Mouse (Mus musculus): Measurements from ENCODE around the gene Lpcat1.

Gene Lpcat1

DNA sequence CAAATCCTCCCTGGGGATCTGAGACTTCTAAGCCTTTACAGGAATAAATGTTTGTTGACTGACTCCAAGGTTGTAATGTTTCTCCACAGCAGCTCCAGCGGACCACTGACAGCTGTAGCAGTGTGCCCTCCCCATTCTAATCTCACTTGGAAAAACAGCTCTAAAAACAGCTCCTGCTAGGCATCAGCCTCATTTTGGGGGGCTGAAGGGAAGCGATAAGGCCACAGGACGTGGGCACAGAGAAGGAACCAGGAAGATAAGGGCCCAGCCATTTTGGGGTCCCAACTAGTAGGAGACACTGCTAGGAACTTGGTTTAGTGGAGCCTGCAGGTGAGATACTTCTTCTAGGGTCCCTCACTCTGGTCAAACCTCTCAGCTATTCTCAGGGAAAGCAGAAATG, 68.3 kb downstream of the Lpcat1 start:
- DNase-seq (ENCODE audit: low read depth, low spot score): no peak

DNA sequence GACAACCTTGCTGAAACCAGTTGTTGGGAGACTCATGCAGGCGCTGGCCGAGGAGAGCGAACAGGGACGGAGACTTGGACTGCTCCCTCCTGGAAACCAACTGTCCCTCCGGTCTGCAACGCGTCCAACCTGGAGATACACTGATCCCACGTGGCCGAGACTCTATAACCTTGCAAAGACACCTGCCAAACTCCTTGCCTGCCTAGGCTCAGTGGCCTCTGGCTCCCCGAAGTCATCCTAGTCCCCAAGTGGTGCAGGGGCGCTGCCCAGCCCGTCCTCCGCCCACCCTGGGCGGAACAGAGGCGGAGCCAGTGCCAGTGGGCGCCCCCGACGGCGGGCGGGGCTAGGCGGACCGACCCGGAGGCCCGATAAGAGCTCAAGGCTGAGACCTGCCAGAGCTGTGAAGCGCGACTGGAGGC, 69.4 kb downstream of the Lpcat1 start, which contains the start of gene Slc6a3:
TSS of gene Slc6a3 (plus strand) at position 345 of the 419 bp plus-strand sequence.
- DNase-seq (ENCODE audit: low read depth, low spot score): peak; percentile 20

GRCm38 (mm10) chr13:73536824-73537223, 69.8 kb downstream of the Lpcat1 start:
- no peak for DNase-seq (ENCODE audit: low read depth, low spot score)

DNA sequence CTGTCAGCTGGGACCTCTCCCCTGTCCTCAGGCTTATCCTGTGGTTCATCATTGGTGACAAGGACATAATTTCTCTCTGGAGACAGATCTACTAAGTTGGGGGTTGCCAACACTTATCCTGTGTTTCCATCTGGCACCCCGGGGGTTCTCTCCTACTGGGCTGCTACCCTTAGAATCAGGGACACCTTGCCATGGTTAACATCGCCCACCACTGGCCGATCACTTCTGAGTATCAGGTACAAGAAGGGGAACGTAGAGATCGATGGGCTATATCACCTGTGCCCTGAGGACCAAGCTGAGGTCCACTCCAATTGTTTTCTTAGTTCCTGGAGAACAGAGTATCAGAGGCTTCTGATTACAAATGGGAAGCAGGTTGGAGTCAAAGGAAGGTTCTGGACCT, 97.2 kb downstream of the Lpcat1 start:
- DNase-seq (ENCODE audit: low read depth, low spot score): no peak
